Mouse (Mus musculus): ENCODE results near the gene Pknox1.

- TF ChIP-seq GATA1 (IDR thresholded peaks at IDR 0.05; ENCODE audit: low read length): no peak
- TF ChIP-seq TAL1 (IDR thresholded peaks at IDR 0.05; ENCODE audit: low read length): no peak
These were observed 63.4 kb downstream of the Pknox1 start for GRCm38 (mm10) chr17:31627961-31628360.

Data from erythroblast, embryonic 14.5 days (primary cell).